Mouse (Mus musculus) myocyte (in vitro differentiated cells): Measurements from ENCODE around the gene Eno4.

ENCODE experiments used
- E2F4 ChIP-seq: IDR thresholded peaks from one replicate; pipeline ENCODE4 v1.6.1; 2011; ENCODE audit warnings: mild to moderate bottlenecking, control low read depth, moderate library complexity; ENCODE audit not compliant: insufficient read depth
- MYOG ChIP-seq, 3 experiments: IDR thresholded peaks; one replicate each; pipeline ENCODE4 v1.6.1; 2011; ENCODE audit warnings: control low read depth in 2 of 3, low read depth in 2 of 3, mild to moderate bottlenecking in 2 of 3; ENCODE audit not compliant: insufficient read length in 2 of 3, control insufficient read depth in 1 of 3, insufficient read depth in 1 of 3
- POLR2A ChIP-seq: IDR thresholded peaks from one replicate; pipeline ENCODE4 v1.6.1; 2011; ENCODE audit warnings: low read depth, mild to moderate bottlenecking, control low read depth, moderate library complexity; ENCODE audit not compliant: insufficient read length

GRCm38 (mm10) chr19:58903899-58904327 lies 39.3 kb upstream of the Eno4 start:
- no peak for TF ChIP-seq MYOG (IDR thresholded peaks at IDR 0.05; ENCODE audit: control insufficient read depth in 1 of 3, insufficient read depth in 1 of 3, insufficient read length in 2 of 3, low read depth in 2 of 3)
- TF ChIP-seq POLR2A, result no peak
- no peak for TF ChIP-seq E2F4
